Mouse (Mus musculus): Measurements from ENCODE around the gene Sirt2. TPM values are rescaled to one million over a fixed set of nuclear protein-coding genes. Genes with fewer than 3 reads are reported as not detected.

The Sirt2 gene
- 20.5 and 22.7 TPM in 2 replicates for polyA plus RNA-seq (2015; fragmentation: Nextera tagmentation; extraction: Ambion mirVana)

- peak; percentile 96 for DNase-seq
- Histone ChIP-seq H3K27ac (ENCODE audit: low read depth) (peak within 1 kb of the TSS; percentile 78), H3K9ac (replicated peaks) (peak within 1 kb of the TSS; percentile 73), H3K27me3 (ENCODE audit: insufficient read depth, low read length) (no peaks in the 10 kb centered on the region), H3K4me3 (ENCODE audit: low read depth, low read length) (peak within 1 kb of the TSS; percentile 73), H3K4me2 (ENCODE audit: low read depth, low read length) (peak within 1 kb of the TSS; percentile 89), H3K36me3 (replicated peaks; ENCODE audit: insufficient read depth, low read length) (peaks cover 10% of the 10 kb centered on the region), H3K4me1 (ENCODE audit: insufficient read depth) (peaks cover 23% of the 10 kb centered on the region), H3K9me3 (ENCODE audit: low read length) (no peaks in the 10 kb centered on the region)
- WGBS (ENCODE audit: insufficient replicate concordance) = 1% methylated on average over 45 of the region's 45 CpGs
- peak; percentile 98 for ATAC-seq
- no peak for TF ChIP-seq CTCF (IDR thresholded peaks at IDR 0.05; ENCODE audit: low read depth)
- peak; percentile 89 for TF ChIP-seq EP300 (IDR thresholded peaks at IDR 0.05; ENCODE audit: low read depth)
Measured at GRCm38 (mm10) chr7:28766173-28766879, at the start of gene Sirt2. Sirt2 (plus strand) TSS chr7:28766735.

GRCm38 (mm10) chr7:28717726-28718125 lies 48.8 kb upstream of the Sirt2 start:
- 81% methylated on average over 10 of the region's 10 CpGs for WGBS (ENCODE audit: insufficient replicate concordance)
- Histone ChIP-seq H3K36me3 (replicated peaks; ENCODE audit: insufficient read depth, low read length) (no peaks in the 10 kb centered on the region), H3K27me3 (ENCODE audit: insufficient read depth, low read length) (no peaks in the 10 kb centered on the region), H3K4me3 (ENCODE audit: low read depth, low read length) (no peak overlapping the region), H3K4me2 (ENCODE audit: low read depth, low read length) (no peak overlapping the region), H3K4me1 (ENCODE audit: insufficient read depth) (peaks cover 4% of the 10 kb centered on the region; the same call in 1 of the 2 replicates), H3K27ac (ENCODE audit: low read depth) (no peak overlapping the region), H3K9ac (replicated peaks) (no peak overlapping the region), H3K9me3 (ENCODE audit: low read length) (no peaks in the 10 kb centered on the region)
- no peak for DNase-seq
- TF ChIP-seq CTCF (IDR thresholded peaks at IDR 0.05; ENCODE audit: low read depth) (no peak), EP300 (IDR thresholded peaks at IDR 0.05; ENCODE audit: low read depth) (no peak)
- no peak for ATAC-seq

GRCm38 (mm10) chr7:28719159-28719558 lies 47.4 kb upstream of the Sirt2 start:
- 62% methylated on average over 4 of the region's 4 CpGs for WGBS (ENCODE audit: insufficient replicate concordance)
- no peak overlapping the region for H3K4me3 ChIP-seq (ENCODE audit: low read depth, low read length)
- ATAC-seq (no peak), DNase-seq (no peak)
- H3K27ac ChIP-seq (ENCODE audit: low read depth) = no peak overlapping the region
- no peak overlapping the region for H3K9ac ChIP-seq (replicated peaks)
- H3K9me3 ChIP-seq (ENCODE audit: low read length) = no peaks in the 10 kb centered on the region
- peaks cover 4% of the 10 kb centered on the region; the same call in 1 of the 2 replicates for H3K4me1 ChIP-seq (ENCODE audit: insufficient read depth)
- TF ChIP-seq CTCF (IDR thresholded peaks at IDR 0.05; ENCODE audit: low read depth) (no peak), EP300 (IDR thresholded peaks at IDR 0.05; ENCODE audit: low read depth) (no peak)
- no peaks in the 10 kb centered on the region for H3K27me3 ChIP-seq (ENCODE audit: insufficient read depth, low read length)
- H3K4me2 ChIP-seq (ENCODE audit: low read depth, low read length) = no peak overlapping the region
- H3K36me3 ChIP-seq (replicated peaks; ENCODE audit: insufficient read depth, low read length) = no peaks in the 10 kb centered on the region

GRCm38 (mm10) chr7:28719650-28720049 lies 46.9 kb upstream of the Sirt2 start:
- Histone ChIP-seq H3K27ac (ENCODE audit: low read depth) (no peak overlapping the region), H3K27me3 (ENCODE audit: insufficient read depth, low read length) (no peaks in the 10 kb centered on the region), H3K36me3 (replicated peaks; ENCODE audit: insufficient read depth, low read length) (no peaks in the 10 kb centered on the region), H3K4me3 (ENCODE audit: low read depth, low read length) (no peak overlapping the region), H3K4me2 (ENCODE audit: low read depth, low read length) (no peak overlapping the region), H3K9me3 (ENCODE audit: low read length) (no peaks in the 10 kb centered on the region; the same call in 1 of the 2 replicates), H3K4me1 (ENCODE audit: insufficient read depth) (peaks cover 4% of the 10 kb centered on the region; the same call in 1 of the 2 replicates), H3K9ac (replicated peaks) (no peak overlapping the region)
- WGBS (ENCODE audit: insufficient replicate concordance) = 63% methylated on average over 2 of the region's 2 CpGs
- TF ChIP-seq CTCF (IDR thresholded peaks at IDR 0.05; ENCODE audit: low read depth) (no peak), EP300 (IDR thresholded peaks at IDR 0.05; ENCODE audit: low read depth) (no peak)
- ATAC-seq (no peak), DNase-seq (no peak)

- no peaks in the 10 kb centered on the region for H3K27me3 ChIP-seq (ENCODE audit: insufficient read depth, low read length)
- TF ChIP-seq EP300 (IDR thresholded peaks at IDR 0.05; ENCODE audit: low read depth) (no peak), CTCF (IDR thresholded peaks at IDR 0.05; ENCODE audit: low read depth) (no peak)
- 79% methylated on average over 3 of the region's 3 CpGs for WGBS (ENCODE audit: insufficient replicate concordance)
- no peak overlapping the region for H3K4me3 ChIP-seq (ENCODE audit: low read depth, low read length)
- DNase-seq (no peak), ATAC-seq (no peak)
- H3K36me3 ChIP-seq (replicated peaks; ENCODE audit: insufficient read depth, low read length) = 0 out of 2 replicates have a peak, but pooled peaks cover 2% of the 10 kb centered on the region
- no peak overlapping the region for H3K27ac ChIP-seq (ENCODE audit: low read depth)
- H3K9ac ChIP-seq (replicated peaks) = no peak overlapping the region
- no peaks in the 10 kb centered on the region; the same call in 1 of the 2 replicates for H3K9me3 ChIP-seq (ENCODE audit: low read length)
- H3K4me1 ChIP-seq (ENCODE audit: insufficient read depth) = peaks cover 4% of the 10 kb centered on the region; the same call in 1 of the 2 replicates
- no peak overlapping the region for H3K4me2 ChIP-seq (ENCODE audit: low read depth, low read length)
Measured at GRCm38 (mm10) chr7:28720753-28721537, 45.6 kb upstream of the Sirt2 start.

- Histone ChIP-seq H3K4me3 (ENCODE audit: low read depth, low read length) (no peak overlapping the region), H3K9ac (replicated peaks) (no peak overlapping the region), H3K4me1 (ENCODE audit: insufficient read depth) (no peaks in the 10 kb centered on the region), H3K36me3 (replicated peaks; ENCODE audit: insufficient read depth, low read length) (0 out of 2 replicates have a peak, but pooled peaks cover 2% of the 10 kb centered on the region), H3K27me3 (ENCODE audit: insufficient read depth, low read length) (no peaks in the 10 kb centered on the region), H3K4me2 (ENCODE audit: low read depth, low read length) (no peak overlapping the region), H3K27ac (ENCODE audit: low read depth) (no peak overlapping the region), H3K9me3 (ENCODE audit: low read length) (no peaks in the 10 kb centered on the region; the same call in 1 of the 2 replicates)
- ATAC-seq = no peak
- 84% methylated on average over 7 of the region's 7 CpGs for WGBS (ENCODE audit: insufficient replicate concordance)
- TF ChIP-seq EP300 (IDR thresholded peaks at IDR 0.05; ENCODE audit: low read depth) (no peak), CTCF (IDR thresholded peaks at IDR 0.05; ENCODE audit: low read depth) (peak; percentile 47; the same call in 1 of the 2 replicates)
- no peak for DNase-seq
Measured at GRCm38 (mm10) chr7:28722079-28722478, 44.5 kb upstream of the Sirt2 start.
